Mouse (Mus musculus) T-helper 2 cell (primary cell): Measurements from ENCODE around the gene Fibp.

ENCODE experiments used
- in situ Hi-C: fragments of 300-600 bp; cut with MboI, MseI; formaldehyde crosslinking; loops from one replicate; pipeline ENCODE4 v1.15.1; 2025; ENCODE audit warnings: high pct_unique_total_duplicates

Gene Fibp

DNA sequence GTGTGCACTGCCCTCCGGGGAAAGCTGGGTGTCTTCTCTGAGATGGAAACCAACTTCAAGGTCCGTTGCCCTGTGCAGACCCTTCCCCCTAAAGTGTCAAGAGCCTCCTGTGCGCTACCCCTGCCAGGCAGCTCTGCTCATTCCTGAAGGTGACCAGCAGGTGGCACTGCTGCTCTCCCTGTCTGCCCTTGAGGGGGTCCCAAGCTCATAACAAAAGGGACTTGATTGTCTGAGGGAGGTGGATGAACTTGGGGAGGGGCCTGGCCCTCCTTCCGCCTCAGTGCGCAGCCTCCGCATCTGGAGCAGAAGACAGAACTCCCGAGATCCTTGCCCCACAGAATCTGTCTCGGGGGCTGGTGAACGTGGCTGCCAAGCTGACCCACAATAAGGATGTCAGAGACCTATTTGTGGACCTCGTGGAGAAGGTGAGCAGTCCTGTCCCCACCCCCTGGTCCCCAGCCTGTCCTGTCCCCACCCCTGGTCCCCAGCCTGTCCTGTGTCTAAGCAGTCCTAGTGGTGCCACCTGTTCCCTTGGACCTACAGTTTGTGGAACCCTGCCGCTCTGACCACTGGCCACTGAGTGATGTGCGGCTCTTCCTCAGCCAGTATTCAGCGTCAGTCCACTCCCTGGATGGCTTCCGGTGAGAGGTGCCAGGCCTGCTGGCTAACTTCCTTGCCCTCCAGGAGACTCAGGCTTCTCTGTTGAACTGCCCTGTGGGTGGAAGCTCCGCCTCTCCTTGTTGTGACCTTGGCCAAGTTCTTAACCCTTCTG, 3.6 kb downstream of the Fibp start:
- in situ Hi-C loops: no loop called here

DNA sequence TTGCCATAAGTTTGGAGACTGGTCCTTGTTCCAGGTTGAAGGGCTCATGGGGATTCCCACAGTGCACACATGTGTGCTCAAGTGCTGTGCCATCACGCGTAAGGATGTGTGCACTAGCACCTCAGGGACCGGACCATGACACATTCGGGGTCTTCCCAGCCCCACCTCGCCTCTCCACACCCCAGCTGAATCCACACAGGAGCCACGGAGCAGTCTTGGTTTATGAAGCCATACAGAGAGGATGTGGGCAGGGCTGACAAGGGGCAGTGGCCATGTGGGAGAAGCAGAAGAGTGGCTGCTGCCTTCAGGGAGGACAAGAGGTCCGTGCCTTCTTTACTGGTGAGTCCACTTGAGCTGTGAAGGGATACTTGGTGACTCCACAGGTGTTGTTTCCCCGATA, 4.6 kb downstream of the Fibp start:
- in situ Hi-C loops: no loop called here

DNA sequence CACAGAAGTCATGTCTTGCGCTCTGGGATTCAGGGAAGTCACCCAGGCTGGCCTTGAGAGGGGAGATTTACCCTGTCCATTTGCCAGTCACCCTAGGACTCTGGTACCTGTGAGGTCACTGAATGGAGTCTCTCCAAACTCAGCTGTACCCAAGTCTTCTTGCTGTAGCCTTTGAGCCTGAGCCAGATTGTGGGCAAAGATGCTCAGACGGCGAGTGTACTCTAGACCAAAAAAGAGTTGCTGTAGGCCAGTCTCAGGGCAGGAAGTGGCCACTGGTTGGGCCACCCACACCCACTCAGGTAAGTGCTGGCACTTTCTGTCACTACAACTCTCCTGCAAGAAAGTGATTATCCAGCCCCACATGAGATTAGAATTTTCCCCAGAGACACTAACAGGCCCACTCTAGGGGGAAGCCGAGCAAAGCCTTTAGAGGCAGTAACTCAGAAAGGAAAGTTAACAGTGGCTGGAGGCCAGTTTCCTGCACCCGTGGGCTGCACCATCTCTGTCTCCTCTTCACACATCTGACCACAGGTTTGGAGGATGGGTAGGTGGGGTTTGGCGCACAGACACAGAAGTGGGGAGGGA, 6.6 kb downstream of the Fibp start:
- in situ Hi-C loops: no loop called here

DNA sequence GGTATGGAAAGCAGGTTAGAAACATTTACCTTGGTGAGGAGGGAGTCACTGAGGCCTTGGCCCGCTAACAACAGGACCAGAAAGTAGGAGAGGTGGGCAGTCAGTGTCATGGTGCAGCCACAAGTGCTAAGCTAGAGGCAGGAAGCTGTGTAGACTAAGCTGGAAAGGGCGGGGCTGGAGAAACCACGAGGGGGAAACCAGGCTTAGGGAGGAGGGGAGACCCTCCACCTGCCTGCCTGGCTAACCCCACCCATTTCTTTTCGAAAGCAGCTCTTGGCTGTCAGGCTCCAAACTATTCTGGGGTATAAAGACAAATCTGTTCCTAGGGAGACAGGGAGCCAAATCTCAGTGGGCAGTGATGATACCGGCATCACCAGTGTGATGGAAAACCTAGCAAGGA, 8.0 kb downstream of the Fibp start, which contains the start of gene Ctsw:
TSS of gene Ctsw (minus strand) at position 134 of the 400 bp plus-strand sequence.
- in situ Hi-C loops: no loop called here

DNA sequence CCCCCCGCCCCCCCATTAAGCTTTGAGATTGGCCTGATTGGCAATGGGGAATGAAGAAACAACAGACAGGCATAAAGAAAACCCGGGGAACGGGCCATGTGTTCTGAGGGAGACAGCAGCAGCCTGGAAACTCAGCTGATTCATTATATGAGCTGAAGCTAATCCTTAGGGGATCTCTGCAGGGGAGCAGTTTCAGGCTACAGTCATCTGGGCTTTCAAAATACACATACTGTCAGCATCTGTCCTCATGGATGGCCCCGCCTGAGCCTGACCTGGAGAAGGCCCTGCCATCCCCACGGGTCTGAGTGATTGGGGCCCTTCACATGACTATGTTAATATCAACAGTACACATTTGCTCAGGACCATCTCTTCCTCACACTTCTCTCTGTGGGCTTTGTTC, 11.4 kb downstream of the Fibp start:
- in situ Hi-C loops: no loop called here

DNA sequence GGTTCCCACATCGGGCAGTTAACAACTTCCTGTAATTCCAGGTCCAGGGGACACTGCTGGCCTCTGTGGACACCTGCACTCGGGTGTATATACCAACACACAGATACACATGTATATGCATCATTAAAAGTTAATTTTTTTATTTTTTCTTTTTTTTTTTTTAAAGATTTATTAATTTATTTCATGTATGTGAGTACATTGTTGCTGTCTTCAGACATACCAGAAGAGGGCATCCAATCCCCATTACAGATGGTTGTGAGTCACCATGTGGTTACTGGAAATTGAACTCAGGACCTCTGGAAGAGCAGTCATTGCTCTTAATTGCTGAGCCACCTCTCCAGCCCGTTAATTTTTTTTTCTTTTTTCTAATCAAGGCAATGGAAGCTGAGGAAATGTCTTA, 12.4 kb downstream of the Fibp start:
- in situ Hi-C loops: no loop called here

DNA sequence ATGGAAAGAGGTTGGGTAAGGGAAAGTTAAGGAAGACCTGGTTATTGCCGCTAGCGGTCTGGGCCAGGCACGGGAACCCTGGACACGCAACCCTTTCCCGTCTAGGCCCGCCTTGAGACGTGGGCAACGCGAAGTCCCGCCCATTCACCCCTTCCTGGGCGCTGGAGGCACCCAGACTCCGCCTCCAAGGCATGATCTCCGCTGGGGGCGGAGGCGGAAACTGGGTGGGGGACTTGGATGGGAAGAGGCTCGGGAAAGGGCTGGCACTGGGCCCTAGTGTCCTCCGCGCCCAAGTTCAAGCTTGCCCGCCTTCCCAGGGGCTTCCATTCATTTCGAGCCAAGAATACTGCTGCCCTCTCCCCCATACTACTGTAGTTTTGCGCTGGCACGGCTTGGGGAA, 13.3 kb downstream of the Fibp start, which contains the start of gene Efemp2:
TSS of gene Efemp2 (plus strand) at position 235 of the 400 bp plus-strand sequence.
- in situ Hi-C loops: no loop called here

DNA sequence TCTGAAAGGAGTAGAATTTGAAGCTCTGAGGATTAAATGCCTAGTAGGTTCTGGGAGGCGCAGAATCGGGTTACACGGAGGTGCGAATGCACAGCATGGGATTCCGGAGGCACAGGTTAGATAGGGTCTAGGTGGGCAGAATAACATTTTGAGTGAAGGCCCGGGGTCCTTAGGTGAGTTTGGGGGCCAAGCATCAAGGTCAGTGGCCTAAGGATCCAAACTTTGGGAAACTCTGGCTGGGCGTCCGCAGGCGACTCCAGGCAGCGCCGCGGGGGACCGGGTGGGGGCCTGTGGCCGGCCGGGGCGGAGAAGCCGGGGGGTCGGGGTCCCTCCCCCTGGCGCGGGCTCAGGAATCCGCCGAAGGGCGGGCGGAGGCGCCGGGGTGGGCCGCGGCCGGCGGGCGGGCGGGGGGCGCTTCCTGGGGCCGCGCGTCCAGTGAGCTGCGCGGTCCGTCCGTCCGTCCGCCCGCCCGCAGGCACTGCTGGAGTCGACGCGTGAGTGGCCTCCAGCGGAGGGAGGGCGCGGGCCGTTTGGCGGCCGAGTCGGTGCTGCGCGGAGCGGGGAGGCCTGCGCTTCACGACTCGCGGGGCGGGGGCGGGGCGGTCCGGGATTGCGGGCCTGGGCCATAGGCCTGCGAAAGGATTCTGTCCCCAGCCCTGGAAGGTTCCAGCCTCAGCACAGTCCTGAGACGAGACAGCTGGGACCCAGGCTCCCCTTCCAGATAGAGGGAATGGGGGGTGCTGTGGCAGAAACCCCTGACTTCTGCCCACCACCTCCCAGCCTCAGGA, 14.1 kb downstream of the Fibp start:
- in situ Hi-C loops: no loop called here

DNA sequence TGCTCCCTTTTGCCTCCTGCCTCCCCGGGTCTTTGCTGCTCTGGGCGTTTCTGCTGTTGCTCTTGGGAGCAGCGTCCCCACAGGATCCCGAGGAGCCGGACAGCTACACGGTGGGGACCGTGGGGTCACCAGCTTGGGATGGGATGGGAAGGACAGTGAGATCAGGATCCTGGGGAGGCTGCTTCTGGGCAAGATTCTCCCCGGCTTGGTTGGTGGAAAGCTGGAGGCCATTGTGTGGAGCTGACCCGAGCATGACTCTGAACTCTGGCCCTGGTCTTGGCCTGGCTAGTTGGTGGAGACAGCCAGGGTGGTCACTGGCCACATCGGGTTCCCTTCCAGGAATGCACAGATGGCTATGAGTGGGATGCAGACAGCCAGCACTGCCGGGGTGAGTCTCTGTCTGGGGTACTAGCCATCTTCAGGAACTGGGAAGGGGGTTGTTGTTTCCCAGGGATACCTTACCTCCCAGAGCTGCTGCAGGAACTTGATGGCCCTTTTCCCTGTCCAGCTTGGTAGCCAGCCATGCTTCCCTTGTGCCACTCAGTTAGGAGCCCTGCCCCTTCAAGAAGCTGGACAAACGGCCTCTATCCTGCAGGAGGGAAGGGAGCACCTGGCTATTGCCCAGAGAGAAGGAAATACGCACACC, 14.8 kb downstream of the Fibp start:
- in situ Hi-C loops: no loop called here

DNA sequence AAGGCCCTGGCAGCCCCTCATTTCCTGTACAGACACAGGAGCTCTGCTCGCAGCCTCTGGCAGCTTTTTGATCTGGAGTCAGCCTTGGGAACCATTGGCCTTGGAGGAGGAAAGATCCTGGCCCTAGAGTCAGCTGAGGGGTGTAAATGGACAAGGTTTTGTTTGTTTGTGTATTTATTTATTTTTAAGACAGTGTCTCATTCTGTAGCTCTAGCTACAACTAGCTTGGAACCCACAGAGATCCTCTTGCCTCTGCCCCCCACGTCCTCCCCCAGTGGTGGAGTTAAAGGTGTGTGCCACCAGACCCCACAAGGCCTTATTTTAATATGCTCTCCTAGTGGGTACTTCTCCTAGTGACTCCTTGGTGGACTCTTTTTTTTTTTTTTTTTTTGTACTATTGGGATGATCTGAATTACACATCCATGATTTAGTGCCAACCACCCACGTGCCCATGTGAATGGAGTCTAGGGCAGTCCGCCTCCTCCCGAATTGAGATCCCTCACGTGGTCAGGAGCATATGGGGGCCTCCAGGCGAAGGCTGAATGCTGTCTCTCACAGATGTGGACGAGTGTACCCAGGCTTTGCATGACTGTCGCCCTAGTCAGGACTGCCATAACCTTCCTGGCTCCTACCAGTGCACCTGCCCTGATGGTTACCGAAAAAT, 16.7 kb downstream of the Fibp start:
- in situ Hi-C loops: no loop called here

DNA sequence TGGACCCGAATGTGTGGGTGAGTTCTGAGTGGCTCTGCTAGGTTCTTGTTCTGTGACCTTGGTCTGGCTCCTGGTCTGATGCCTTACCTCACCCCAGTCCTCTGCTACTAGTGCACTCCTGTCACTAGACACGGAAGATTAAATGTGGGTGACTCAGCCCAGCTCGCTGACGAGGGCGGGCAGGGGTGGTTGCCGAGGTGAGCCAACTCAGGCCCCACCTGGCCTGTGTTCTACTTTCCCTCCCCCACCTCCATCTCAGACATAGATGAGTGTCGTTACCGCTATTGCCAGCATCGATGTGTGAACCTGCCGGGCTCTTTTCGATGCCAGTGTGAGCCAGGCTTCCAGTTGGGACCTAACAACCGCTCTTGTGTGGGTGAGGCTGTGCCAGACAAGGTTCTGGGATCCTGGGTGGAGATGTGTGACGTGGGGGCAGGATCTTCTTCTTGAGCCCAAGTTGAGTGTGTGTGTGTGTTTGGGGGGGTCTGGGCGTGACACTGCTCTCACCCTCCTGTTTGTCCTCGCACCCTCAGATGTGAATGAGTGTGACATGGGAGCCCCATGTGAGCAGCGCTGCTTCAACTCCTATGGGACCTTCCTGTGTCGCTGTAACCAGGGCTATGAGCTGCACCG, 17.4 kb downstream of the Fibp start:
- in situ Hi-C loops: no loop called here

DNA sequence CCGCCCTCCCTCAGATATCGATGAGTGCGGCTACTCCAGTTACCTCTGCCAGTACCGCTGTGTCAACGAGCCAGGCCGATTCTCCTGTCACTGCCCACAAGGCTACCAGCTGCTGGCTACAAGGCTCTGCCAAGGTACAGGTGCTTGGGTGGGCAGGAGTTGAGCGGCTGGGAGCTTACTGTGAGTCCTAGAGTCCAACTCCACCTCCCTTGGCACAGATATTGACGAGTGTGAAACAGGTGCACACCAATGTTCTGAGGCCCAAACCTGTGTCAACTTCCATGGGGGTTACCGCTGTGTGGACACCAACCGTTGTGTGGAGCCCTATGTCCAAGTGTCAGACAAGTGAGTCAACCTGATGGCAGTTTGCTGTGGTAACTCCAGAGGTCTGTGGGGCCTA, 19.6 kb downstream of the Fibp start:
- in situ Hi-C loops: no loop called here

DNA sequence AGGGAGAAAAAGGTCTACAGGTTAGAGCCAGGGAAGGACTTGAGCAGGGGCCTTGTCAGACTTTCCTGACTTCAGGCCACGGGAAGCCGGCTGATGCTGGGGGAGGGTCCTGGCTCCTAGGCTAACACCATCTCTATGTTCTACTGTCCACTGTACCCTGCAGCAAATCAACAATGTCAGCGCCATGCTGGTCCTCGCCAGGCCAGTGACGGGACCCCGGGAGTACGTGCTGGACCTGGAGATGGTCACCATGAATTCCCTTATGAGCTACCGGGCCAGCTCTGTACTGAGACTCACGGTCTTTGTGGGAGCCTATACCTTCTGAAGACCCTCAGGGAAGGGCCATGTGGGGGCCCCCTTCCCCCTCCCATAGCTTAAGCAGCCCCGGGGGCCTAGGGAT, 21.0 kb downstream of the Fibp start:
- in situ Hi-C loops: no loop called here

DNA sequence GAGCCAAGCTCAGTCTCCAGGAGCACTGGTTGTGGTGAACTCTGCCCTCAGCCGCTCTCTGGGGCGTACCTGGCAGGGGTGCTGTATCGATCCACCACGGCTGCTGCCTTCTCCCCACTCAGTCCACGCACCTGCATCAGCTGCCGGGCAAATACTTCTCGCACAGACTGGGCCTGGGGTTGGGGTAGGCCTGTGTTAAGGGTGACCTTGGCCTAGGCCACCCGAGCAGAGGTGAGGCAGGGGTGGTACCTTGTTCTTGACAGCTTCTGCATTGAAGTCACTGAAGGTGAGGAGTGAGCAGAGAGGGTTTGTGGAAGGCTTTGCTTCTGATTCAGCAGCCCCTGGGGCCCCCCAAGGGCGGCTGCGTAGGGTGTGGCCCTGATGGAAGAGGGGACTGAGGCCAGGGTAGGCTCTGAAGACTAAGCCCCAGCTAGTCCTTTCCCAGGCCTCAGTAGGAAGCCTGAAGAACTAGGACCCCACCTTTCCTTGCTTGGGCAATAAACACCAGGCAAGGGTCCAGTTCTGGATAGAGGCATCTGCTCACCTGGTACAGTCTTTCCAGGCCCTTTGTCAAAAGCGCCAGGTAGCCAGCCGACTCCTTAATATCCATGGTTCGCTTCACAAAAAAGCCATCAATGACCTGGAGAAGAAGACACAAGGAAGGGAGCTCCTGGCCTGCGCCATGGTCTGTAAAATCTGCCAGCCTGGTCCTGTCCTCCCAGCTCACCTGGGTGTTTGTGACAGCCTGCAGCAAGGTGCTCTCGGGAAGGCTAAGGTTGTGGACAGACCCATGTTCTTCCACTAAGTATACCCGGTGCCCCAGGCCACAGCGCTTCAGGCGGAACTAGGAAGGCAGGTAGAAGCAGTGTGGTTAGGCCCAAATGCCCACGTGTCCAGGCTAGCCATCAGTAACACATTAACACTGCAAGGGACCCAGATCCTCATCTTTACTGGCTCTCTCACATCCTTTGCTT, 23.3 kb downstream of the Fibp start:
- in situ Hi-C loops: no loop called here

DNA sequence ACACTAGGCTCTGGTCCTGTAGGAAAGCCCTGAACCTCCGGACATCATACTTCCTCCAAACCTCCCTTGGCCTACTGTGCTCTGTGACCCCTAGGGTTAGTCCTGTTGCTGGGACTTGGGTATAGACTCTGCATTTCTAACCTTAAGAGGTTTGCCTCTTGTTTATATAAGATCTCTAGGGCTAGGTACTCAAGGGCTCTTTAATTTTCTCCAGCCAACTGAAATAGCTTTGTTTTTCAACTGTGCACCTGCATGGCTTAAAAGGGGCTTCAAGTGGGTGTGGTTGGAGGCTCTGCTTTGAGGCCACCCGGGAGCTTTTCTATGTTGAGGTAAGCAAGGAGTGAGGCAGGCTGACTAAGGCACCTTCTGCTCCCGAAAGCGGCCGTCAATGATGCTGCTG, 24.1 kb downstream of the Fibp start:
- in situ Hi-C loops: no loop called here

DNA sequence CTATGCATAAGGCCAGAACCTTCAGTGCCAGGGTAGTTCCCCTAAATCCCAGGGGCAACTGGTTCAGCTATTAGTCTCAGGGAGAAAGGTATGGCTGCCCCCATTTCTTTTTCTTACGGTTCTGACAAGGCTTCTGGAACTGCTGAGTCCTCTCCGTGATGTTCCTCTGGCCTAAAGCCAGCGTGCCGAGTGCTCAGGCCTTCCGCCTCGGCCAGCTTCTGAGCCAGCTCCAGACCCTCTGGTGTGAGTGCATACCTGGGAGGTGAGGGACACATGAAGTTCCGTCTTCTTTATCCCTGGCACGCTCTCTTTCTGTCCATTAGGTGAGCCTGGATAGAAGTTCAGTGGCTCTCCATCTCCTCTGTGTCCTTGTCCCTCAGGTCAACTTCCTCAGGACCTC, 25.0 kb downstream of the Fibp start:
- in situ Hi-C loops: no loop called here

DNA sequence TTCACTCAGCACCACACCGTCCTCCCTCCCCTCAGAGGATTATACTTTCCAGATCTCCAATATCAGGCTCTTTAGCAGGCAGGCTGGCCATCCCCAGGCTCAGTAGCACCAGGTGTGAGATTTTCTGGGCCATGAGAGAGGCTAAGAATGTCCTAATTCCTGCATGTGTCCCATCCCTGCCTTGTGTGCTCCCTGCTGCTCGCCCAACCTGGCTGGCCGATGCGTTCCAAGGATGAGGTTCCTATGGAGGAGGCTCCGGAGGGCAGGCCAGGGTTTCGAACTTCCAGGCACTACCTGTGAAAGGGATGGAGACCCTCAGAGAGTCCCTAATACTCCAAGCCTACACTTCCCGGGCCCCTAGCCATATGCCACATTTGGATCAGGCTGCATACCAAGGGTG, 25.4 kb downstream of the Fibp start:
- in situ Hi-C loops: no loop called here

DNA sequence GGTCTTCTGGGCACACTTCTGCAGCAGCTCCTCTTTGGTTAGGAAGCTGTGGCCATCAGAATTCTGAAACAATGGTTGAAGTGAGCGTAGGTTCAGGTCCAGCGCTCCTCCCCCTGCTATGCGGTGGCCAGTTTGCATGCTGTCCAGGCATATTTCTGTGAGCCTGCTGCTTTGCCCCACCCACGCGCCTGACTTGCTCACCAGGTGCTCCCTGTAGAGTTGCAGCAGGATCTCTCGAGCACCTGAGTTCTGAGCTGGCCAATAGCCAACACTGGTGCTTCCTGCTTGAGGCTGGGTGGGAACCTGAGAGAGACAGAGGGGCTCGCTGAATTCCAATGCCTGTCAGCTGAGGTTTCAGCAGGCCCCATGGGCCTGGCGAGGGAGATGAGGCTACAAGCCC, 25.9 kb downstream of the Fibp start:
- in situ Hi-C loops: no loop called here

DNA sequence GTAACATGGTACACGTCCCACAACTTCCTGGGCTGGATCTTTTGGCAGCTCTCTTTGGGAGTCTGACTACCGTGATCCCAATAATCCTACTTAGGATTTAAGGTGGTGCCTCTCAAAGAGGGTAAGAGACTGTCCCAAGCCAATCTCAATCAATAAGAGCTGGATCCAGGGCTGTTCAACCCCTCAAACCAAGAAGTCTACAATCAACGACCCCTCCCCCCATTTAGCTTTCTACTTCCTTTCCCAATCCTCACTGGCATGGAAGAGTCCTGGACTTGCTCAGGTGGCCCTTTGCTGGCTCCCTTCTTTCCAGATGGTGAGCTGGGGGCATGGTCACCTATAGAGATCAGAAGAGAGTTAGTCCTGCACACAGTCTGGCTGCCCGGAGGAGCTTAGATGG, 26.4 kb downstream of the Fibp start:
- in situ Hi-C loops: no loop called here
